Mouse (Mus musculus): ENCODE results near the gene Fads3. TPM values are rescaled to one million over a fixed set of nuclear protein-coding genes. Genes with fewer than 3 reads are reported as not detected.

Fads3 gene
- total RNA-seq, 2 experiments from 2014 or later, result 0.76 to 1.8 TPM

DNA sequence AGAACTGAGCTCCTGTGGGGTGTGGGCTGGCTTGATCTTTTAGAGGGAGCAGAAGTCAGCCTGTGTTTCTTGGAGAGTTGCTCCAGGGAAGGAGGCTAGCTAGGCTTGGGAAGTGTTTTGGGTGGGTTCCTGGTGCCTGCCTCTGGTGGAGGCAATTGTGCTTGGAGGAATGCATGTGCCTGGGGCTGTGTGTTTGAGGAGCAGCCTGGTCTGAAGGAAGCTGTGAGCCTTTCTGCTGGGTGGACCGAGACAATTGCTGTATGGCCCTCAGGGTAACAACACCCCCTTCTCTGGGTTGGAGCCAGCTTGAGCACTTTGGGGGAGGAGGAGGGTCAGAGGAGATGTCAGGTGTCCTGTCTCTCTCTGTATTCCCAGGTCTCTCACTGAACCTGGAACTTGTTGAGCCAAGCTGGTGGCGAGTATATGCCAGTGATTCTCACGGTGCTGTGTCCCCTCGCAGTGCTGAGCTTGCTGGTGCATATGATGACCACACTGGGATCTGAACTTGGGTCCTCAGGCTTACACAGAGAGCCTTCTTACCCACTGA, 22.1 kb upstream of the Fads3 start:
- no peak for ATAC-seq (ENCODE audit: poor library complexity, severe bottlenecking)

DNA sequence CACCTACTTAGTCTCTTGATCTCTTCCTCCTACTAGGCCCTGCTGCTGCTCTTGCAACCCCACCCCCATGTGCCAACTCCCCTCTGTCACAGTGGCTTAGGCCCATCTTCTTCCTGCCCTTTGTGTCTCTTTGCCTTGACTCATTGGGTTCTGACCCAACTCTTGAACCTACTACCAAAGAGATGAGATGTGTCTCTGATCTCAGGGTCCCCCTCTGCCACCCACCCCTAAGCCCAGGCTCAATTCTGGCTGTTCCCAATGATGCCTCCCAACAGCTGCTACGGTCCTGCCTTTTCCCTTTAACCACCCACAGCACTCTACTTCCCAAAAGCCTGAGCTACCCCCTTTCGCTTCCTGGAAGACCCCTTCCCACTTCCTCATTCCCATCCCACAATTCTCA, 19.4 kb upstream of the Fads3 start:
- no peak for ATAC-seq (ENCODE audit: poor library complexity, severe bottlenecking)

DNA sequence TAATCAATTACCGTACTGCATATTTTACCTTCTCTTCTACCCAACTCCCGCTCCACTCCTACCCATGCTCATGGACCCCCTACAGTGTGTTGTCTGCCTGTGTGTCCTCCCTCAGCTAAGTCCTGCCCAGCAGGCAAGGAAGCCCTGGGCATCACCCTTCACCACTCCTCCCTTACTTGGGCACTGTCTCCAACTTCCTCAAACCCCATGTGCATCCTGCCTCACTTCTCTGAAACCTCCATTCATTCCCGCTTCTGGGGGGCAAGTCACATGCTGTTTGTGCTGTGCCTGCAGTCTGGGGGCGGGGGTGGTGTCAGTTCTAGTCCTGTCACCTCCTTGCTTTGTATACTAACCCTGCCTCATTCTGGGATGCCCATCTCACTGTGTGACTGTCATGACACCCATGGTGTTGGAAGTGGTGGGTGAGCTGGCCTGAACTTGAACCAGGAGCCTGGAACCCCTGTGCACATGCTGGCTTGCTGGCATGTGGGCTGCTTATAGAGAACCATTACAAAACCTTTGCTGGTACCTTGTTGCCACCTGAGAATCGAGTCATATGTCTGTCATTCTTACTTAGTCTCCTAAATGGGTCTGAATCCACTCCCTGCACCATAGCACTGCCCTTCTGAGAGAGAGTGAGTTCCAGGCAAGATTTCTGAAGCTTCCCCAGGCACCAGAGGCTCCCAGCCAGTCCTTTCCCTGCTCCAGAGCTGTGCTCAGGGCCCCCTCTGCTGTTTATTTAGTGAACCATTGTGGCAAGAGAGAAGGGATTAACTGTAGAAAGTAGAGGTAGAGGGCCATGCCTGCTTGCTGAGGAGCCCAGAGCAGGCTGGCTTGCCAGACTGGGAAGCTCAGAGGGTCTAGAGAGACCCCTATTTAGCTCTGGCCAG, 18.7 kb upstream of the Fads3 start:
- peak; percentile 50 for ATAC-seq (ENCODE audit: poor library complexity, severe bottlenecking)

DNA sequence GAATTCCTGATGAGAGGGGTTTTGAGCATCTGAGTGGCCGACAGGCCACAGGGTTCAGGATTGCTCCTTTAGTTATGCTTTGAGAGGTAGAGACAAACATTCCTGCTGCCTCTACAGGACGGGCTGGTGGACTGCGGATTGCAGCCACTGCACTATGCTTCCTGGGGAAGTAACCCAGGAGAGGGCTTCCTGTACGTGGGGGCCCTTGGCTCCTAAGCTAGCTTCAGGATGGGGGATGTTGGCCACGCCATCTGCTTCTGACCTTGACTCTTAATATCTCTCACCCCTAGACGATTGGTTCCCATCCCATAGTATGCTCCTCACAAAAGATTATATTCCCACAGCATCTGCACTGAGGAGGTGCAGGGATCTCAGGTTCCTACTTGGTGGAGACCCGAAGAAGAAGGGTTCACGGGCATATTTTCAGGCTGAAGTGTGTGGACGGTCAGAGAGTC, 18.0 kb upstream of the Fads3 start:
- peak; percentile 58 for ATAC-seq (ENCODE audit: poor library complexity, severe bottlenecking)

DNA sequence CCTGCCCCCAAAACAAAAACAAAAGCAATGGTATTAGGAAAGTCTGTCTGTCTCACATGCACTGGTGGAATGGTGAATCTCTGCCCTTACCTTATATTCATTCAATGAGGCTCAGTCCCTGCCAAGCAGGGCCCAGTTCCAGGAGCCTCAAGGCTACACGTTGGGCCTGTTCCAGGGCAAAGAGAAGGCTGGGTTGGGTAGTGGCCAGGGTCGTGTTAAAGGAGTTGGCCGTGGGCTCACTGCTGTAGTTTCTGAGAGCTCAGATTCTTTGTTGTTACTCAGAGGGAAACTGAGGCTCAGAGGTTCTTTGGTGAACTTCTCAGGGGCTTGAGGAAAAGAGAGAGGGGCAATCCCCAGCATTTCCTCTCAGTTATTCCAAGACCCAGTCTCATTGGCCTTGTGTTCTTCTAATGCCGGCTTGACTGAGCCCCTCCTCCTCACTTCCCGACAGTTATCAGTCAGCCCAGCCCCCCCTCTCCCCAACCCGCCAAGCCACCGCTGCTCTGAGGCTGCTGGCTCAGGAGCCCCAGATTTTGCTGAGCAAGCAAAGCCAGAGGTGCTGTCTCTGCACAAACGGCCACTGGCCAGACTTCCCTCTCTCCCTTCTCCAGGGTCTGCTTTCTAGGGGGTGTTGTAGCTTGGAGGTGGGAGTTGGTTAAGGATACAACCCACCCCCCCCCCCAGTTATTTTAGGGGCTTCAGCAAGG, 16.0 kb upstream of the Fads3 start:
- ATAC-seq (ENCODE audit: poor library complexity, severe bottlenecking), result no peak

DNA sequence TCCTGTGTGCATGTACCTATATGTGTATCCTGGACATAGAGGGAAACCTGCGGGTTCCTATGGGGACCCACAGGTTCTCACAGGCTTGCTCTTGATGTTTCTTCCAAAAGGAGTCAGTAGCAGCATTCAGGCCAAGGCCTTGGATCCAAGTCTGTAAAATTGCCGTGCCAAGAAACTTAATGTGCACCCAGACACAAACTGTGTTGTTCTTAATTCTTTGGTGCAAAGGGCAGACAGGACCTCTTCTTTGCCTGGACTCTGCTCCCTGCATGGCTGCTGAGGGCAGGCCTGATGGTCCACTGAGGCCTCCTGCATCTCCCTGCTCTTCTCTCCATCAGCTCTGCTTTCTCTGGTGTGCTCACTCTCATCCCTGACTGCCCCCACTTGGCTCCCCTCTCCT, 11.6 kb upstream of the Fads3 start:
- no peak for ATAC-seq (ENCODE audit: poor library complexity, severe bottlenecking)

DNA sequence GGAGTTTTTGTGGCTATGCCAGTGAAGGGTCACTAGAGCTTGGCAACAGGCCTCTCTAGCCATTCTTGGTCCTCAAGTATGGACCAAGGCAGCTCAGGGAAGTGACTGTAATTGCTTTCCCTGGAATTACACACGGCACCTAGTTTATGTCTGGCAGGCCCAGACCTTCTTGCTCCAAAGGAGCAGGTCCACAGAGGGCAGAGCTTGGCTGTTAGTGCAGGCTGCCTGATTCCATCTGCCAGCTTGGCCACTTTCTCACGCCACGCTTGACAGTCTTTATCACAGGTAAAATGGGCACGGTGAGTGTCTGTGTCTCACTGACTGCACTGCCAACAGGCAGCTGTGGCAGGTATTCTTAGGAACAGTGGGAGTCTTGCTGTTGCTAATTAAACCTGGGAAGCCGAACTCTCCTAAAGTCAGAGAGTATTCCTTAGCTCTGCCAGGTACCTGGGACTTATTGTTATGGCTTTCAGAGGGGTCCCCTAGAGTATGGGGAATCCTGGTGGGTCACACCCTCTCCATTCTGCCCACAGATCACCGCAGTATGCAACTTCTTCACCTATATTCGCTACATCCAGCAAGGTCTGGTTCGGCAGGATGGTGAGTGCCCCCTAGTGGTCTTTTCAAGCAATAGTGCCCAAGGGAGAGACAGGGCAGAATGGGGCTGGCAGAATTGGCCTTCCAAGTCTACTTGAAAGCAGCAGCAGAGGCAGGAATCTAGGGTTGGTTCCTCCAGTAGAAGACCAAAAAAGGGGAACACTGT, 8.0 kb upstream of the Fads3 start:
- peak; percentile 78 for ATAC-seq (ENCODE audit: poor library complexity, severe bottlenecking)

DNA sequence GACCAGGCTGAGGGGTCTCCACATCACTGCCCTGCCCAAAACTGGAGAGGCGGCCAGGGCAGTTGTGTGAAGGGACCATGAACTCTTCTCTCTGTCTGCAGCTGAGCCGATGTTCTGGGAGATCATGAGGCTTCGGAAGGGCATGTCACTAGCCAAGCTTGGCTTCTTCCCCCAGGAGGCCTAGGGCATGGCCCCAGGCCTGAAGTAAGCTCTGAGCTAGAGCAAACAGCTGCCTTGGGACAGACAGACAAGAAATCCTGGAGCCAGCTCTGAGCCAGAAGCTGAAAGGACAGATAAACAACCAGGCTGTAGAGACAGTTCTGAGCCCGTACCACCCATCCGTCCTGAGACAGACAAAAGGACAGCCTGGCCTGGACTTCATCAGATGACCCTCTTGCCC, 7.0 kb upstream of the Fads3 start:
- ATAC-seq (ENCODE audit: poor library complexity, severe bottlenecking), result no peak

DNA sequence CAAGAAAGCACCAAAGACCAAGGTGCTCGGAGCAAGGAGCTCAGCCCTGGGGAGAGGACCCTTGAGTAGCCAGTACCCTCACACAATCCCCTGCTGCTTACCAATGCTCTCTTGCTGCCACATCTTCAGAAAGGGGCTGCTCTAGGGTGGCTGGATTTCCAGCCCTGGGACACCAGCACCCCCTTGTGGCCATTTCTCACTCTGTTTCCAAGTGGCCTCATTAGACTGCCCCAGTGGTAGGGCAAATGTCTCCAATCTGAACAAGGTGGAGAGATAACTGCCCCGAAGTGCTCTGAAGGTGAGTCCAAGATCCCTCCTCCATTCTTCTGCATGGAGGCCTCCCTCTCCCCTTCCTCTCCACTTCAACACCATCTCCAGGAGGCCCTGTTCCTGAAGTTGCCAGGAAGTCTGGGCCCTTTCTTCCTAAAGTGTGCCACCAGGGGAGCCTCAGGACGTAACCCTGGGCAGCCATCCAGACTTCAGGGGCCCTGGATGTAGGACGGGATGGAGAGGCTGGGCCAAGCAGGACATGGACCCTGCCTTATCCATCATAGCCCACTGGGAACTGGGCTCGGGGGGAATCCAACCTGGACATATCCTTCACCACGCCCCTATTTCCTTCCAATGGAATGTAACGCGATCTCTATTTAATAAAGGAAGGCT, 6.5 kb upstream of the Fads3 start:
- peak; percentile 89 for ATAC-seq (ENCODE audit: poor library complexity, severe bottlenecking)

DNA sequence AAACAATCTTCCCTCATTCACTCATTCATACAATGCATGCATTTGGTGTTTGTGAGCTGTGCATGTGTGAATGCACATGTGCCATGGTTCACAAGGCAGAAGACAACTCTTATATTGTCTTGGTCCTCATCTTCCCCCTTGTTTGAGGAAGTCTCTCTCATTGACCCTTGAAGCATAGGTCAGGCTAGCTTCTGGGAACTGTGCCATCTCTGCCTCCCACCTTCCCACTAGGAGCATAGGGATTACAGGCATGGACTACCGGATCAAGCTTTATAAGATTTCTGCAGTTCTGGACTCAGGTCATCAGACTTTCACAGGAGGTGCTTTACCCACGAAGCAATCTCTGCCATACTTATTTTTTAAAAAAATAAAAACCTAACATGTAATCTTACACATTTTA, 3.8 kb upstream of the Fads3 start:
- no peak for ATAC-seq (ENCODE audit: poor library complexity, severe bottlenecking)

DNA sequence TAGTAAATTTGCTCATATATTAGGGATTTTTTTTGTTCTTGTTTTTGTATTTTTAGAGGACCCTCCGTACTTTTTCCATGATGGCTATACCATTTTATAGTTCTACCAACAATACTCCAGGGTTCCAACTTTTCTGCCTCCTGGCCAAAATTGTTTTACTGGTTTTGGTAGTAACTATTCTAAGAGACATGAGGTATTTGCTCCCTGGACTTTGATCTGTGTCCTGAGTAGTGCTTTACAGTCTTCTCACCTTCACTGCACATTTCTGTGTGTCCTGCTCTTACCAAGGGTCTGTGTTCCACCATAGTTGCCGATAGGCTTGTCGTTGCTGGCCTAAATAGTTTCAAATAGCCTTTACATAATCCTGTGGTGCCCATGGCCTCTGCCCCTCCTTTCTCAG, 3.0 kb upstream of the Fads3 start:
- no peak for ATAC-seq (ENCODE audit: poor library complexity, severe bottlenecking)

DNA sequence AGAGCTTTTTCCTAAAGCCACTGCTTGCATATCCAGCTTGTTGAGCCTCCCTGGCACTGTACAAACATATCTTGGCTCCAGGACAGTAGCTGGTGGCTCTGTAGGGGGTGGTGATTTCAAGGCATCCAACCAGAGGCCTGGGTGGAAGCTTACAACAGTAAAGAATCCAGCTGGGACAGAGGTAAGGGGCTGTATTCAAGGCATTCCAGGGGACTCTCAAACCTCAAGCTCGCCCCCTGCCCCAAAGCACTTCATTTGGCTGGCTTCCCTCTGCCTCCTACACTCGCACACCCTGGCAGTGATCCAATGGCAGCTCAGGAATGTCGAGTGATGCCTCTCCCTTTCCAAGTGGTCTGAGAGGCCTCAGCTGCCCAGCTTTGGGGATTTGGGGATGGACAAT, 2.5 kb upstream of the Fads3 start:
- no peak for ATAC-seq (ENCODE audit: poor library complexity, severe bottlenecking)

DNA sequence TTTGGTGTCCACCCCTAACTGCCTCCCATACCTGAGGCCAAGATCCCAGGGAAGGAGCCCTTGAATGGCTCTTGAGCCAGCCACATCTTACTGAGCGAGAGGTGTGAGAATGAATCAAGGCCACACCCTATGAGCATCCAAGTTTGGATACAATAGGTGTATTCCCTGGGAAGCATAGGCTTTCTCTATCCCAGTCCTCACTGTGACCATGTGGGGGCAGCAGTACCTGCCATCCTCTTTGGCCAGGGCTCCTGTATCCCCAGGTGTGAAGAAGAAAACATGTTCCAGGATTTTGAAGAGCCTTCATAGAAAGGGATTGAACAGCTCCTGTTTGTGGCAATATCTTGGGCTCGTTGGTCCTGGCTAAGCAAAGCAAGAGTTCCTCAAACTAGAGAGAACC, 1.8 kb upstream of the Fads3 start:
- no peak for ATAC-seq (ENCODE audit: poor library complexity, severe bottlenecking)

DNA sequence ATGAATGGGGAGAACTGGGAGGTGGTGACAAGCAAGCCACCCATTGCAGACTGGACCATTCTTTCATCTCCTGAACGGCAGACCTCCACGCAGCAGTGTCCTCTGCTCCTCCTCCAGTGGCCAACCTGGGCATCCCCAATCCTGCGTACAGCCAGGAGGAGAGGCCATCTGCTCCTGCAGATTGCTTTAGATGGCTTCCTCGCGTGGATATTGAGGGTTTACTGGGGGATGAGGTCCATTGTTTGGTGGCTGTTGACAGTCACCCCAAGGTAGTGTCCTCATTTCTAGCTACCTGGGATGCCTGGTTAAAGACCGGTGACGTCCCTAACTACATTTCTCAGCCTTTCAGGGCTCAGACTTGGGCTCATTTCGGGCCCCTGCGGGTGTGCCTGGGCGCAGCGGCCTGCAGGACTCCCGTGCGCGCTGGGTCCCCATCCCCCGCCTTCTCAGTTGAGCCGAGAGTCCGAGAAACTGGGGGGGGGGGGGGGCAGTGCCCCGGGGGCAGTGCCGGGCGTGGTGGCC, 442 bp upstream of the Fads3 start:
- ATAC-seq (ENCODE audit: poor library complexity, severe bottlenecking), result no peak

DNA sequence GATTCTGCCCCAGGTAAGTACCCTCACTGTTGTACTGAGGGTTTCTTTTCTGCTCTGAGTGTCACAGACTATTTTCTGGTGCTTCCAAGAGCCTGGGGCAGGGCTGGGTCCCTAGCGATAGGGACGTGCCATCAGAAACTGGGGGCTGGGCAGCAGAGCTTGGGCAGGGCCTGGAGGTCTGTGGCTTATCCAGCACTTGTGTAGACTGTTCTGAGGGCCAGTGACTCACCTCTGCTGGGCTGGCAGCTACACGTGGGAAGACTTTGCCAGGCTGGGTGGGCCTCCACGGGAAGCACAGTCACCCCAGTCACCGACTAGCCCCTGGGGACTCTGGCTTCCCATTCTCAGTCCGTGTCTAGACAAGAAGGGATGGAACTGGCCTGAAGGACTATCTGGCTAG, 863 bp downstream of the Fads3 start:
- ATAC-seq (ENCODE audit: poor library complexity, severe bottlenecking), result no peak

DNA sequence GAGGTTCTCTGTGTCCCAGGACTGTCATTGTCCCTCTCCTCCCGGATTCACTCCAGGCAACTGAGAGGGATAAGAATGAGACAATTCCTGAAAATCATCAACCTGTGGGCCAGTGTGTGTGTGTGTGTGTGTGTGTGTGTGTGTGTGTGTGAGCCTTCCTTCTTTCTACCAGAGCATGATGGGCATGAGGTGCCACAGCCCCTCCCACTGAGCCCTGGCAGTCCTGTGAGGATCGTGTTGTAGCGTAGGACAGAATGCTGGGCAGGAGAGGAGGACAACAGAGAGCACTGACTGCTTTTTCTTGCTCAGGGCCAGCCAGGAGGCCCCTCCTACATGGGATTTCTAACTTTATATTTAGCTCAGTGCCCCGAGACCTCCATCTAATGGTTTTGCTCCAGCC, 1.4 kb downstream of the Fads3 start:
- ATAC-seq (ENCODE audit: poor library complexity, severe bottlenecking), result no peak

DNA sequence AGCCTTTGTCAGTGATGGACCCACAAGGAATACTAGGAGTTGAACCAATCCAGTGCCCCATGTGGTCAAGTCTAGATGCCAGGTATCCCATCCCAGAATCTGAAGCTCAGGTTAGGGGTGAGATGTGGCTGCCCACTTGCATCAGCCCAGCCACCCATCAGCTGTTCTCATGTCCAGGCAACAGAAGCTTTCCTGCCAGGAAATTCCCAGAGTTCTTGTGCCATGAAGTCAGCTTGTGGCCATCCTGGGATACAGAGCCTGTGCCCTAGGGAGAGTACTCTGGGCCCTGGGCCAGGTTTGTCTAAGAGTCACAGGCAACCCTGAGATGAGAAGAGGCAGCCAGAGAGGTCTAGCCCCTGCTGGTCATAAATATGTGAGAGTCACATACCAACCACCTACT, 2.3 kb downstream of the Fads3 start:
- no peak for ATAC-seq (ENCODE audit: poor library complexity, severe bottlenecking)

DNA sequence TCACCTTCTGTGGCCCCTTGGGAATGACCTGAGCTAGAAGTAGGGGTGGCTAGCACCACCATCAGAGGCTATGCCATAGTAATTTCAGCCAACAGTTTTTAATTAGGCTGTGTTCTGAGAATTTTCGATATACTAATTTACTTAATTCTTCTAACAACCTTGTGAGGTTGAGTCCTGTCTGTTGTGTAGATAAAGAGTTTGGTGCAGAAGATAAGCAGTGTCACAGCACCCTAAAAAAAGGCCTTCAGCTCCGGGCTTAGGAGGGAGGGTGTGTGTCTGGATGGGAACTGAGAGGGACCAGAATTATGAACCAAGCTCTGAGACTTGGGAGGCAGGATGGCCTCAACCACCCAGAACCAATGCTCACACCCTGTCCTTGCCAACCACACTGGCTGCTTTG, 4.3 kb downstream of the Fads3 start:
- ATAC-seq (ENCODE audit: poor library complexity, severe bottlenecking), result no peak

DNA sequence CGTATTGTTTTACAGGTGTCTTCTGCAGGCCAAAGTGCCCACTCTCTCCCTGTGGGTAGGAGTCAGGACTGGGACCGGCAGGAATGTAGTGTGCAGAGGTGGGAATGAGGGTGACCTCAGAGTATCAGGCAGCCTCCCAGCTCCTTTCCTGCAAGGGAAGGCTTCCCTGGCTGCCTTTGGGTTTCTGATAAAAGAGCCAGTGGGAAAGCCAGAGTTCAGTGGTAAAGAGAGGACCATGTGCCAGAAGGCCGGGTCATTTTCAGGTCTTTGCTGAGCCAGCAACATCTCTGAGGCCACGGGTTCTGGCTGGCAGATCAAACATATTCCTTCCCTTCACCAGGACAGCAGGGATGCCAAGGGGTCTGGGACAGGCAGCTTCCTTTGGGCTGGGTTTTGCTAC, 5.0 kb downstream of the Fads3 start:
- ATAC-seq (ENCODE audit: poor library complexity, severe bottlenecking), result no peak

DNA sequence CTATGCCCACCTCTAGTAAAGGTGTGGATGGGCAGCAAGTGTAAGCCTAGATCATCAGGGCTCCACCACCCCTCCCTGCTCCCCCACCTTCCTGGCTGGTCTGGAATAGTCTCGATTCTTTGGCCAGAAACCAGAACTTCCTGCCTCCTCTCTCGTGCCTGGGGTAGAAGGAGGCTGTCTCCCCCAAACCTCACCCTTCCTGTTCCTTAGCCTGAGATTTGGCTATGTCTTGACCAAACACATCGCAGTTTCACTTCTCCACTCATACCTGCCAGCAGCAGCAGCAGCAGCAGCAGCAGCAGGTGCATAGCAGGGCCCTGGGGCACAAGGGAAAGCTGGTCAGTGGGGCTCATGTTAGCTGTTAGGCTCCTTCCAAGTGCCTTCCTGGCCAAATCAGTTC, 5.6 kb downstream of the Fads3 start:
- ATAC-seq (ENCODE audit: poor library complexity, severe bottlenecking), result peak; percentile 62

DNA sequence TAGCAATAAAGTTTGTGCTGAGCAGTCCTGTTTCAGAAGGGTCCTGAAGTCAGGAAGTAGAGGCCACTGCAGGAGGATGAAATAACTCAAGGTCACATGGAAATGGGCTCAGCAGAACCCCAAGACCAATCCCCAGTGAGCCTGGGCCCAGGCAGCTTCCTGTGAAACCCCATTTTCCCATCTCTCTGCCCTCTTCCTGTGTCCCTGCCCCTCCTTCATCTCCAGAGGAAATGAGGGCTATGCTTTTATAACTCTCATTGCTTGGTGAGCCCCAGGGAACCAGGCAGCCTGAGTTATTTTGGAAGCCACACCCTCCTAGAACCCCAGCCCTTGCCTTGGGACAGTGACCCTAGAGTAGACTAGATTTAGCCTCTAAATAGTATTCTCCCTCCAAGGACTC, 8.2 kb downstream of the Fads3 start:
- ATAC-seq (ENCODE audit: poor library complexity, severe bottlenecking), result no peak

All from megakaryocyte, adult 5-6 weeks (primary cell).